Mouse (Mus musculus) layer of hippocampus, adult 2 months (tissue): ENCODE results near the gene Phox2b. TPM values are rescaled to one million over a fixed set of nuclear protein-coding genes. Genes with fewer than 3 reads are reported as not detected.

Experiments used
- DNase-seq, 2 experiments: peaks; one replicate each; pipeline ENCODE4 v3.0.0; 2022; ENCODE audit warnings: low spot score in 2 of 2
- H3K27ac ChIP-seq: fragments of 200-600 bp; 2 replicates; pipeline ENCODE4 v1.8.1; 2022
- H3K4me3 ChIP-seq: fragments of 200-600 bp; 2 replicates; pipeline ENCODE4 v1.8.1; 2022; ENCODE audit warnings: mild to moderate bottlenecking
- CTCF ChIP-seq: fragments of 200-600 bp; conservative IDR thresholded peaks from 2 replicates; pipeline ENCODE4 v1.8.1; 2022; ENCODE audit warnings: antibody characterized with exemption, mild to moderate bottlenecking, moderate library complexity
- long read RNA-seq, 2 experiments: library from polyadenylated mRNA; stranded (forward); transcript quantifications; one replicate each; pipeline ENCODE4 v2.0.0; 2021; ENCODE audit warnings: borderline mapping rate in 2 of 2
- total RNA-seq, 2 experiments: library from RNA; stranded (reverse); gene quantifications; 2 replicates each; pipeline ENCODE4 v1.2.3; 2021

Phox2b gene
- total RNA-seq = not detected
- long read RNA-seq, experiment 1 = 0 reads
- long read RNA-seq, experiment 2 = 0 reads

GRCm38 (mm10) chr5:67098733-67099323, at the start of gene Phox2b:
Phox2b (minus strand) TSS chr5:67099301.
- Histone ChIP-seq H3K27ac (no peak within 1 kb of the TSS), H3K4me3 (no peak within 1 kb of the TSS)
- no peak for DNase-seq
- no peak for TF ChIP-seq CTCF

GRCm38 (mm10) chr5:67142622-67143021, 43.5 kb upstream of the Phox2b start:
- Histone ChIP-seq H3K27ac (no peak overlapping the region), H3K4me3 (no peak overlapping the region)
- TF ChIP-seq CTCF = no peak
- no peak for DNase-seq

- TF ChIP-seq CTCF = no peak
- no peak for DNase-seq
- H3K27ac ChIP-seq = no peak overlapping the region
- H3K4me3 ChIP-seq = no peak overlapping the region
These were observed 40.2 kb upstream of the Phox2b start for GRCm38 (mm10) chr5:67139052-67140015.

- H3K4me3 ChIP-seq = no peak overlapping the region
- TF ChIP-seq CTCF = no peak
- no peak for DNase-seq
- H3K27ac ChIP-seq = no peak overlapping the region
These were observed 39.5 kb upstream of the Phox2b start for GRCm38 (mm10) chr5:67138643-67139042.

- TF ChIP-seq CTCF = no peak
- no peak for DNase-seq
- Histone ChIP-seq H3K4me3 (no peak overlapping the region), H3K27ac (no peak overlapping the region)
These were observed 35.6 kb upstream of the Phox2b start for GRCm38 (mm10) chr5:67134698-67135097.

GRCm38 (mm10) chr5:67131671-67132070, 32.6 kb upstream of the Phox2b start:
- no peak for TF ChIP-seq CTCF
- no peak for DNase-seq
- Histone ChIP-seq H3K27ac (no peak overlapping the region), H3K4me3 (no peak overlapping the region)

- no peak overlapping the region for H3K27ac ChIP-seq
- no peak for DNase-seq
- TF ChIP-seq CTCF = no peak
- no peak overlapping the region for H3K4me3 ChIP-seq
These were observed 7.2 kb upstream of the Phox2b start for GRCm38 (mm10) chr5:67106261-67106660.

GRCm38 (mm10) chr5:67103016-67103415, 3.9 kb upstream of the Phox2b start:
- no peak for TF ChIP-seq CTCF
- no peak overlapping the region for H3K4me3 ChIP-seq

GRCm38 (mm10) chr5:67101793-67102600, 2.9 kb upstream of the Phox2b start:
- DNase-seq = no peak
- TF ChIP-seq CTCF = no peak
- no peak overlapping the region for H3K4me3 ChIP-seq
- H3K27ac ChIP-seq = no peak overlapping the region

More at GRCm38 (mm10) chr5:67103016-67103415, 3.9 kb upstream of the Phox2b start:
- no peak overlapping the region for H3K27ac ChIP-seq
- DNase-seq = no peak

- DNase-seq = no peak
- H3K27ac ChIP-seq = no peak overlapping the region
- TF ChIP-seq CTCF = no peak
- no peak overlapping the region for H3K4me3 ChIP-seq
These were observed 2.3 kb upstream of the Phox2b start for GRCm38 (mm10) chr5:67101395-67101760.

- H3K4me3 ChIP-seq = no peak overlapping the region
- no peak overlapping the region for H3K27ac ChIP-seq
- no peak for TF ChIP-seq CTCF
- DNase-seq = no peak
These were observed 1.7 kb upstream of the Phox2b start for GRCm38 (mm10) chr5:67100564-67101394.
